Mouse (Mus musculus) limb, embryonic 12.5 days (tissue): ENCODE data around the gene Slc10a6. TPM values are rescaled to one million over a fixed set of nuclear protein-coding genes. Genes with fewer than 3 reads are reported as not detected.

Source experiments
- ATAC-seq: fragments of 200-750 bp; cut with Nextera tagmentation; 2 replicates; pipeline ENCODE4 v1.8.0; 2017; ENCODE audit warnings: low read depth, moderate TSS enrichment; ENCODE audit not compliant: insufficient number of reproducible peaks, insufficient read depth, low FRiP score, low TSS enrichment
- H3K27ac ChIP-seq: fragments of 300-500 bp; sonication (generic); 2 replicates; pipeline ENCODE4 v1.5.1; 2016; ENCODE audit warnings: mild to moderate bottlenecking, moderate library complexity
- H3K27me3 ChIP-seq: fragments of 300-500 bp; sonication (generic); 2 replicates; pipeline ENCODE4 v1.6.1; 2016; ENCODE audit warnings: mild to moderate bottlenecking, moderate library complexity
- H3K36me3 ChIP-seq: fragments of 300-500 bp; sonication (generic); 2 replicates; pipeline ENCODE4 v1.6.1; 2016; ENCODE audit warnings: mild to moderate bottlenecking, moderate library complexity
- H3K4me1 ChIP-seq: fragments of 300-500 bp; sonication (generic); replicated peaks from 2 replicates; pipeline ENCODE4 v1.6.1; 2016
- H3K4me2 ChIP-seq: fragments of 300-500 bp; sonication (generic); 2 replicates; pipeline ENCODE4 v1.6.1; 2016; ENCODE audit warnings: mild to moderate bottlenecking, moderate library complexity
- H3K4me3 ChIP-seq: fragments of 300-500 bp; sonication (generic); replicated peaks from 2 replicates; pipeline ENCODE4 v1.5.1; 2016; ENCODE audit warnings: mild to moderate bottlenecking
- H3K9ac ChIP-seq: fragments of 300-500 bp; sonication (generic); replicated peaks from 2 replicates; pipeline ENCODE4 v1.6.1; 2016; ENCODE audit warnings: mild to moderate bottlenecking, moderate library complexity
- H3K9me3 ChIP-seq: fragments of 300-500 bp; sonication (generic); 2 replicates; pipeline ENCODE4 v1.6.1; 2016; ENCODE audit warnings: mild to moderate bottlenecking, moderate library complexity
- WGBS: fragments of 180-500 bp; shearing (Covaris S2); methylation state at CpG from one replicate; pipeline ENCODE4 v1.1.7; 2016; 5-methylcytosine and 5-hydroxymethylcytosine counted together
- polyA plus RNA-seq: library from polyadenylated mRNA; unstranded; fragments of >200 nt; fragmentation: Nextera tagmentation; extraction: Ambion mirVana; gene quantifications from 2 replicates; pipeline ENCODE4 v1.2.1, GENCODE M21; 2016

The Slc10a6 gene
- polyA plus RNA-seq, 1 experiment from 2014 or later: 0.13 TPM

DNA sequence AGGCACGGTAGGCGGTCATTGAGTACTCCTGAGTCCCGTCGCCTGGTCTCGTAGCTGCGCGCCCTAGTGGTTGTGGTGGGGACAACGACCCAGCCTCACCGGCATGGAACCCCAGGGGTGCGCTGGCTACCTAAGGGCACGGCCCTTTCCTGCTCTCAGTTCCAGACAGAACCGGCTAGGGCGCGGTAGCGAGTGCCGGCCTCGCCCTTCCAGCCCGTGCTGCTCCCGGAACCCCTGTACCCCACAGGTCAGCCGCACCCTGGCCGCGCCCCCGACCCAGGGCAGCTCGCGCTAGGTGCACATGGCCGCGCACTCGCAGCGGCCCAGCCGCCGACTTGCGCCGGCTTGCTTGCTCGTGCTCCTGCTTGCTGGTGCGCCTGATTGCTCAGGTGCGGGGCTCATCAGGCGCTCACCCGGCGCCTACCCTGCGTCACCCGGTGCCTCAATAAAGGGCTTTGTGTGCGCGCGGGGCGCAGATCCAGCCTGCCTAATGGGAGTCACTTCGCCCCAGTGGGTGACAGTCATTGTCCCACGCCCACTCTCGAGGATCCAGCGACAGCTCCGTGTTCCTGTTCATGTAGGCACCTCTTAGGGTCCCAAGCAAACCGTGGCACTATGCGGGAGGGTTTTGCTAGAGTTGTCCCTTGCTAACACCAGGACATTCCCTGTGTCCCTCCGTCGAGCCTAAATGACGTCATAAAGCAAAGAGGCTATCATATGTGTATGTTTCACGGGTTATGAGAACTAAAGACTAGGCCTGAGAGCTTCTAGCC is 26.3 kb upstream of the Slc10a6 start, which contains the start of gene 1700016H13Rik:
1700016H13Rik (minus strand) TSS at position 665 of the 773 bp plus-strand sequence.
- Histone ChIP-seq H3K4me3 (peak within 1 kb of the TSS; percentile 60), H3K27me3 (peaks cover 13% of the 10 kb centered on the region; the same call in 1 of the 2 replicates), H3K9ac (peak within 1 kb of the TSS; percentile 61), H3K27ac (no peak within 1 kb of the TSS), H3K4me1 (no peaks in the 10 kb centered on the region; the same call in 1 of the 2 replicates), H3K36me3 (no peaks in the 10 kb centered on the region), H3K9me3 (no peaks in the 10 kb centered on the region), H3K4me2 (peak within 1 kb of the TSS; percentile 91)
- ATAC-seq: peak; percentile 65
- WGBS: under 1% methylated on average over 51 of the region's 56 CpGs

DNA sequence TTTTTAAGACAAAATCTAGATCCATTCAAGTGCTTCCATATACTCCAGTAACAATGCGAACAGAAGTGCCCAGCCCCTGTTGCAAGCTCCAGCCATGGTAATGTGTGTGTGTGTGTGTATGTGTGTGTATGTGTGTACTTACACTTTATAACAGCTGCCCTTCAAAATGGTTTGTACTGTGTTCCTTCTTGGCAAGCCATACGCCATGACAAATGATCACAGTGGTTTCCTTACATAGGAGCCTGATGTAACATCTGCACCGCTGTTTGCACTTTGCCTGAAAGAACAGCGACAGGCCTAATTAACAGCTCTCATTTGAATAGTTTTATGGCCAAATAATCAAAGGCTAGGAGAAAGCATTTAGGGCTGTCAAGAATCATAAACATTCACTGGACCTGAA is 25.6 kb upstream of the Slc10a6 start:
- Histone ChIP-seq H3K4me2 (peak overlapping the region; percentile 91), H3K4me3 (peak overlapping the region; percentile 60), H3K9ac (no peak overlapping the region), H3K9me3 (no peaks in the 10 kb centered on the region), H3K27me3 (peaks cover 13% of the 10 kb centered on the region; the same call in 1 of the 2 replicates), H3K4me1 (no peaks in the 10 kb centered on the region; the same call in 1 of the 2 replicates), H3K36me3 (no peaks in the 10 kb centered on the region), H3K27ac (no peak overlapping the region)
- no peak for ATAC-seq
- 52% methylated on average over 4 of the region's 4 CpGs for WGBS

- H3K27me3 ChIP-seq: peaks cover 13% of the 10 kb centered on the region; the same call in 1 of the 2 replicates
- no peak overlapping the region for H3K9ac ChIP-seq
- H3K9me3 ChIP-seq: no peaks in the 10 kb centered on the region
- H3K4me3 ChIP-seq: no peak overlapping the region
- H3K4me1 ChIP-seq: no peaks in the 10 kb centered on the region; the same call in 1 of the 2 replicates
- H3K27ac ChIP-seq: no peak overlapping the region
- H3K4me2 ChIP-seq: no peak overlapping the region
- H3K36me3 ChIP-seq: no peaks in the 10 kb centered on the region
- ATAC-seq: no peak
- 30% methylated on average over 6 of the region's 6 CpGs for WGBS
Observed at GRCm38 (mm10) chr5:103654225-103654624, 25.0 kb upstream of the Slc10a6 start.

DNA sequence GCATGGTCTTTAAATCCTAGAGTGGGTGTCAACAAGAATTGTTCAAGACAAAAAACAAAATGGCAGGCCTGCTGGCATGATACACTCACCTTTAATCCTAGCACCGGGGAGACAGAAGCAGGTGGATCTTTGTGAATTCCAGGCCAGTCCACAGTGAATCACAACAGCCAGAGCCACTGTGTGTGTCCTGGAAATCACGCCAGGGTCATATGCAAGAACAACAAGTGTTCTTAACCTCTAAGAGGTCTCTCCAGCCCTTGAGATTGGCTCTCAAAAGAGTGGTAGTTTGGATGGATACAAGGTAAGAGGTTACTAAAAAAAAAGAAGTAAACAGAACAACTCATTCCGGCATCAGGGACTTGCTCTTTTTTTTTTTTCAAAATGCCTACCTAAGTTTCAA is 18.1 kb upstream of the Slc10a6 start:
- Histone ChIP-seq H3K9ac (no peak overlapping the region), H3K27ac (no peak overlapping the region), H3K27me3 (no peaks in the 10 kb centered on the region), H3K4me2 (no peak overlapping the region), H3K36me3 (no peaks in the 10 kb centered on the region), H3K4me1 (0 out of 2 replicates have a peak, but pooled peaks cover 4% of the 10 kb centered on the region), H3K4me3 (no peak overlapping the region), H3K9me3 (no peaks in the 10 kb centered on the region)
- WGBS: 84% methylated on average over 3 of the region's 3 CpGs
- no peak for ATAC-seq

- H3K4me3 ChIP-seq: no peak overlapping the region
- no peak overlapping the region for H3K9ac ChIP-seq
- no peaks in the 10 kb centered on the region for H3K36me3 ChIP-seq
- 0 out of 2 replicates have a peak, but pooled peaks cover 4% of the 10 kb centered on the region for H3K4me1 ChIP-seq
- H3K4me2 ChIP-seq: no peak overlapping the region
- no peak for ATAC-seq
- no peak overlapping the region for H3K27ac ChIP-seq
- no peaks in the 10 kb centered on the region for H3K27me3 ChIP-seq
- 92% methylated on average over 1 of the region's 1 CpGs for WGBS
- H3K9me3 ChIP-seq: no peaks in the 10 kb centered on the region
Observed at GRCm38 (mm10) chr5:103644167-103644566, 15.0 kb upstream of the Slc10a6 start.

DNA sequence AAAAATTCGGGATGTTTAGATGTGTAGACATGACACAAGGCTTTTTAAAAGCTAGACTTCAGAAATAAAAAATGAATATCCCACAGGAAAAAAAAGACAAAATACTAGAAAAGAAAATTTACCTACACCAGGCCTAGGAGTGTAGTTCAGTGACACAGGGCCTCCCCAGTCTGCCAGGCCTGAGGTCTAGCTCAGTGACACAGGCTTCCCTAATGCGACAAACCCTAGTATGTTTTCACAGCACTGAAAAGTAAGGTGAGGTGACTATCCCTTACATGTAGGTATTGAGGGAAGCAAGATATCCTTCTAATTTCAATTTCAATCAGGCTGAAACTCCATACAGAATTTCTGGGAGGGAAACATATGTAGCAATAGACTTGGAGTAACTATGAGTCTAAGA is 8.0 kb upstream of the Slc10a6 start:
- H3K36me3 ChIP-seq: no peaks in the 10 kb centered on the region
- H3K27me3 ChIP-seq: no peaks in the 10 kb centered on the region
- WGBS: 89% methylated on average over 2 of the region's 2 CpGs
- no peaks in the 10 kb centered on the region for H3K4me1 ChIP-seq
- H3K27ac ChIP-seq: no peak overlapping the region
- no peak overlapping the region for H3K4me3 ChIP-seq
- no peaks in the 10 kb centered on the region for H3K9me3 ChIP-seq
- H3K4me2 ChIP-seq: no peak overlapping the region
- ATAC-seq: no peak
- H3K9ac ChIP-seq: no peak overlapping the region

DNA sequence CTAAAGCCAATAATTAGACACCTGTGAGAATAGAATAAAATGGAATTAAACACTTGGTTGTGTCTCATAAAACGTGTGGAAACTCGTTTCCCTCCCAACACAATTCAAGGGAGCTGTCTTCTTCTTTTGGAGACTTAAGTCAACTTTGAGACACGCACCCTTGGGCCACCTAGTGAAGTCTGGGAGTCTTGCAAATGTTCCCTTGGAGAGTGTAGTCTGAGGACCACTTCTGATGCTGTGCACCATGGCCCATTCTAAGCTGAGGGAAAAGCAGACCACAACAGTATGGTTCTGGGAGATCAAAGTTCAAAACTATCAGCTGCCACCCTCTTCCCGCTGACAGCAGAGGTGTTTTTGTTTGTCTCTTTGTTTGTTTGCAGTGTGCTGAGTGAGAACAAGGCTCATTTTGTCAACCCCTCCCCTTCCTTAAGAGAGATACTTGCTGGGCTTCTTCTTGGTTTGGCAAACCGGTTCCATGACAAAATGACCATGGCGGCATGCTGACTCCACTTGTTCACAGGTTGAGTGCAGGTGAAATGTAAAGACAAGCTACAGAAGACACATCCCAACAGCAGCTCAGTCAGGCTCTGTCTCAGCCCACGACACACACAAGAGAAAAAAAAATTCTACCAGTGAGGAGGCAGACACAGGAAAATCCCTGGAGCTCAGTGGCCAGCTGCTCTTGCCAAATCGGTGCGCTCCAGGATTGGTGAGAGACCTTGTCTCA is 814 bp upstream of the Slc10a6 start:
- Histone ChIP-seq H3K4me3 (no peak overlapping the region), H3K9ac (no peak overlapping the region), H3K9me3 (no peaks in the 10 kb centered on the region), H3K27ac (no peak overlapping the region), H3K27me3 (no peaks in the 10 kb centered on the region), H3K36me3 (no peaks in the 10 kb centered on the region), H3K4me1 (peaks cover 12% of the 10 kb centered on the region), H3K4me2 (no peak overlapping the region)
- no peak for ATAC-seq
- 71% methylated on average over 9 of the region's 9 CpGs for WGBS

- peaks cover 15% of the 10 kb centered on the region for H3K4me1 ChIP-seq
- no peaks in the 10 kb centered on the region for H3K9me3 ChIP-seq
- no peak overlapping the region for H3K9ac ChIP-seq
- H3K36me3 ChIP-seq: no peaks in the 10 kb centered on the region
- no peak overlapping the region for H3K4me3 ChIP-seq
- no peak overlapping the region for H3K4me2 ChIP-seq
- H3K27ac ChIP-seq: no peak overlapping the region
- H3K27me3 ChIP-seq: no peaks in the 10 kb centered on the region
- 72% methylated on average over 6 of the region's 6 CpGs for WGBS
- no peak for ATAC-seq
Observed at GRCm38 (mm10) chr5:103628499-103628898, 704 bp downstream of the Slc10a6 start.

GRCm38 (mm10) chr5:103624831-103625230 is 4.4 kb downstream of the Slc10a6 start:
- no peaks in the 10 kb centered on the region for H3K36me3 ChIP-seq
- H3K9me3 ChIP-seq: no peaks in the 10 kb centered on the region
- no peak overlapping the region for H3K4me2 ChIP-seq
- WGBS: 92% methylated on average over 5 of the region's 5 CpGs
- no peak overlapping the region for H3K4me3 ChIP-seq
- H3K9ac ChIP-seq: no peak overlapping the region
- ATAC-seq: no peak
- no peak overlapping the region for H3K27ac ChIP-seq
- H3K4me1 ChIP-seq: peaks cover 17% of the 10 kb centered on the region
- no peaks in the 10 kb centered on the region for H3K27me3 ChIP-seq

- no peak overlapping the region for H3K9ac ChIP-seq
- no peak overlapping the region for H3K4me2 ChIP-seq
- H3K9me3 ChIP-seq: no peaks in the 10 kb centered on the region
- H3K4me3 ChIP-seq: no peak overlapping the region
- 91% methylated on average over 5 of the region's 5 CpGs for WGBS
- H3K4me1 ChIP-seq: peaks cover 9% of the 10 kb centered on the region
- H3K36me3 ChIP-seq: no peaks in the 10 kb centered on the region
- ATAC-seq: no peak
- H3K27me3 ChIP-seq: no peaks in the 10 kb centered on the region
- no peak overlapping the region for H3K27ac ChIP-seq
Observed at GRCm38 (mm10) chr5:103622321-103622720, 6.9 kb downstream of the Slc10a6 start.

GRCm38 (mm10) chr5:103620301-103620973 is 8.8 kb downstream of the Slc10a6 start:
- H3K4me1 ChIP-seq: peaks cover 9% of the 10 kb centered on the region
- H3K36me3 ChIP-seq: no peaks in the 10 kb centered on the region
- H3K4me3 ChIP-seq: no peak overlapping the region
- H3K9me3 ChIP-seq: no peaks in the 10 kb centered on the region
- no peak for ATAC-seq
- no peaks in the 10 kb centered on the region for H3K27me3 ChIP-seq
- no peak overlapping the region for H3K4me2 ChIP-seq
- H3K27ac ChIP-seq: no peak overlapping the region
- no peak overlapping the region for H3K9ac ChIP-seq
- 78% methylated on average over 12 of the region's 12 CpGs for WGBS
